ENCODE assay signal across 24 mouse cellular contexts in genomic region chr13:102273818-102274217, GRCm38 (mm10).
DNase-seq lines count a peak whose midpoint lies in the region; ATAC-seq and TF ChIP-seq lines count a peak whose summit lies in the region.
"Had no signal": no experiment of that assay in that cellular context is flagged by ENCODE, and none has a peak within 500 bp of the region (broad histone marks: within the 10 kb centered on the region; RNA-seq: fewer than 3 reads in every experiment).

No protein-coding gene starts in this region.

- DNase-seq in forebrain, embryonic 14.5 days (ENCODE audit: low spot score) = peak; percentile 39
- DNase-seq in forebrain, postnatal 0 days = peak; percentile 20
- DNase-seq in brain, embryonic 14.5 days (ENCODE audit: low read depth) = peak; percentile 50
- DNase-seq: adrenal gland, adult 8-10 months; adrenal gland, postnatal 14 days; adrenal gland, postnatal 36 days; B cell, adult 2 months; cerebellum, adult 11 months; cerebellum, adult 18-20 months; cerebellum, adult 8-10 months; cerebellum, adult 9-11 months; cerebellum, postnatal 14 days; cerebellum, postnatal 36 days; embryo, embryonic 11 days had no signal

- 79% methylated on average over 3 of the region's 3 CpGs for WGBS in forebrain, embryonic 14.5 days
- WGBS in forebrain, embryonic 13.5 days = 80% methylated on average over 3 of the region's 3 CpGs
- 57% methylated on average over 3 of the region's 3 CpGs for WGBS in forebrain, postnatal 0 days
- WGBS in forebrain, embryonic 12.5 days = 84% methylated on average over 3 of the region's 3 CpGs

- TF ChIP-seq POLR2A in brain, embryonic 14.5 days (IDR thresholded peaks at IDR 0.05; ENCODE audit: borderline replicate concordance, extremely low read depth, insufficient read depth, insufficient read length, poor library complexity, severe bottlenecking) = no peak

- H3K36me3 ChIP-seq in forebrain, embryonic 14.5 days (ENCODE audit: control insufficient read depth, insufficient read depth, low read length) = no peaks in the 10 kb centered on the region
- H3K36me3 ChIP-seq in forebrain, embryonic 13.5 days (ENCODE audit: poor library complexity, severe bottlenecking) = no peaks in the 10 kb centered on the region
- no peaks in the 10 kb centered on the region for H3K36me3 ChIP-seq in forebrain, postnatal 0 days (ENCODE audit: insufficient read depth)
- no peaks in the 10 kb centered on the region for H3K36me3 ChIP-seq in forebrain, embryonic 12.5 days (replicated peaks)
- H3K36me3 ChIP-seq: embryonic facial prominence, embryonic 13.5 days; embryonic facial prominence, embryonic 15.5 days; G1E had no signal

- no peak overlapping the region for H3K4me2 ChIP-seq in forebrain, embryonic 14.5 days (ENCODE audit: low read length)
- H3K4me2 ChIP-seq in forebrain, embryonic 13.5 days = no peak overlapping the region
- no peak overlapping the region for H3K4me2 ChIP-seq in forebrain, postnatal 0 days (ENCODE audit: low read depth)
- H3K4me2 ChIP-seq in forebrain, embryonic 12.5 days = no peak overlapping the region
- H3K4me2 ChIP-seq: embryonic facial prominence, embryonic 13.5 days; embryonic facial prominence, embryonic 15.5 days had no signal

- H3K27me3 ChIP-seq in forebrain, embryonic 14.5 days (replicated peaks; ENCODE audit: control insufficient read depth, insufficient read depth, low read length) = no peaks in the 10 kb centered on the region
- H3K27me3 ChIP-seq in forebrain, embryonic 13.5 days = no peaks in the 10 kb centered on the region
- H3K27me3 ChIP-seq in forebrain, postnatal 0 days (ENCODE audit: insufficient read depth, low read length) = no peaks in the 10 kb centered on the region
- H3K27me3 ChIP-seq in forebrain, embryonic 12.5 days = no peaks in the 10 kb centered on the region
- H3K27me3 ChIP-seq: CH12.LX; embryonic facial prominence, embryonic 13.5 days; embryonic facial prominence, embryonic 15.5 days; Patski had no signal

- 0 out of 2 replicates have a peak, but pooled peaks have one; percentile 48 for ATAC-seq in forebrain, embryonic 14.5 days
- ATAC-seq in forebrain, embryonic 13.5 days = no peak; the same call in 1 of the 2 replicates
- no peak for ATAC-seq in forebrain, postnatal 0 days
- no peak for ATAC-seq in forebrain, embryonic 12.5 days (ENCODE audit: low FRiP score)
- ATAC-seq: activated CD4-positive, CD25-positive, alpha-beta regulatory T cell, adult 4 months; CD4-positive, CD25-positive, alpha-beta regulatory T cell, adult 4 months; Patski had no signal

- no peak overlapping the region for H3K4me3 ChIP-seq in forebrain, embryonic 14.5 days (ENCODE audit: low read depth, low read length)
- no peak overlapping the region for H3K4me3 ChIP-seq in forebrain, embryonic 13.5 days
- no peak overlapping the region for H3K4me3 ChIP-seq in forebrain, postnatal 0 days (ENCODE audit: low read depth, low read length)
- H3K4me3 ChIP-seq in forebrain, embryonic 12.5 days (replicated peaks) = no peak overlapping the region
- H3K4me3 ChIP-seq: embryonic facial prominence, embryonic 13.5 days; embryonic facial prominence, embryonic 15.5 days; erythroblast, embryonic 14.5 days had no signal

- H3K9me3 ChIP-seq in forebrain, embryonic 14.5 days (replicated peaks; ENCODE audit: control insufficient read depth, low read length) = no peaks in the 10 kb centered on the region
- H3K9me3 ChIP-seq in forebrain, embryonic 13.5 days (replicated peaks) = no peaks in the 10 kb centered on the region
- H3K9me3 ChIP-seq in forebrain, postnatal 0 days (ENCODE audit: low read length) = no peaks in the 10 kb centered on the region
- H3K9me3 ChIP-seq in forebrain, embryonic 12.5 days = no peaks in the 10 kb centered on the region
- H3K9me3 ChIP-seq: embryonic facial prominence, embryonic 13.5 days; embryonic facial prominence, embryonic 15.5 days; G1E had no signal

- H3K4me1 ChIP-seq in forebrain, embryonic 14.5 days (ENCODE audit: control insufficient read depth, insufficient read depth, low read length) = no peaks in the 10 kb centered on the region
- H3K4me1 ChIP-seq in forebrain, embryonic 13.5 days = no peaks in the 10 kb centered on the region
- no peaks in the 10 kb centered on the region for H3K4me1 ChIP-seq in forebrain, postnatal 0 days (ENCODE audit: insufficient read depth)
- H3K4me1 ChIP-seq in forebrain, embryonic 12.5 days = no peaks in the 10 kb centered on the region
- H3K4me1 ChIP-seq: embryonic facial prominence, embryonic 13.5 days; embryonic facial prominence, embryonic 15.5 days had no signal

- H3K9ac ChIP-seq in forebrain, embryonic 14.5 days (ENCODE audit: low read length) = no peak overlapping the region
- H3K9ac ChIP-seq in forebrain, embryonic 13.5 days = no peak overlapping the region
- H3K9ac ChIP-seq in forebrain, postnatal 0 days = no peak overlapping the region
- H3K9ac ChIP-seq in forebrain, embryonic 12.5 days = no peak overlapping the region
- H3K9ac ChIP-seq: embryonic facial prominence, embryonic 13.5 days; embryonic facial prominence, embryonic 15.5 days had no signal

- no peak for TF ChIP-seq CTCF in forebrain, postnatal 0 days (IDR thresholded peaks at IDR 0.05; ENCODE audit: low read depth)
- TF ChIP-seq CTCF in brain, embryonic 14.5 days (IDR thresholded peaks at IDR 0.05; ENCODE audit: borderline replicate concordance, extremely low read depth, insufficient read depth, insufficient read length) = no peak

- H3K27ac ChIP-seq in forebrain, embryonic 14.5 days (ENCODE audit: low read depth, low read length) = no peak overlapping the region
- H3K27ac ChIP-seq in forebrain, embryonic 13.5 days = no peak overlapping the region
- no peak overlapping the region for H3K27ac ChIP-seq in forebrain, postnatal 0 days (ENCODE audit: low read depth, low read length)
- no peak overlapping the region for H3K27ac ChIP-seq in forebrain, embryonic 12.5 days
- H3K27ac ChIP-seq: embryonic facial prominence, embryonic 13.5 days; embryonic facial prominence, embryonic 15.5 days had no signal
